Mouse (Mus musculus): ENCODE measurements around the gene Tmem202.

Gene Tmem202

GRCm38 (mm10) chr9:59539441-59540137 is at the start of gene Tmem202, which contains the start of gene Hexa:
Gene Tmem202 (minus strand): TSS chr9:59539847.
Gene Hexa (plus strand): TSS chr9:59539540.
- DNase-seq (ENCODE audit: low spot score in 2 of 2): peak; percentile 38 to 50

GRCm38 (mm10) chr9:59588710-59589671 is 49.3 kb upstream of the Tmem202 start:
- no peak for DNase-seq (ENCODE audit: low spot score in 2 of 2)

GRCm38 (mm10) chr9:59588252-59588651 is 48.6 kb upstream of the Tmem202 start:
- DNase-seq (ENCODE audit: low spot score in 2 of 2): no peak

- DNase-seq (ENCODE audit: low spot score in 2 of 2): peak; percentile 32 to 65
Measured at GRCm38 (mm10) chr9:59584871-59585308, 45.2 kb upstream of the Tmem202 start.

GRCm38 (mm10) chr9:59578505-59578867 is 38.8 kb upstream of the Tmem202 start:
- no peak for DNase-seq (ENCODE audit: low spot score in 2 of 2)

GRCm38 (mm10) chr9:59577844-59578504 is 38.3 kb upstream of the Tmem202 start, which contains the start of gene Celf6:
Gene Celf6 (plus strand): TSS chr9:59577917.
- peak; percentile 86 to 89 for DNase-seq (ENCODE audit: low spot score in 2 of 2)

GRCm38 (mm10) chr9:59577401-59577800 is 37.8 kb upstream of the Tmem202 start:
- no peak for DNase-seq (ENCODE audit: low spot score in 2 of 2)

- no peak for DNase-seq (ENCODE audit: low spot score in 2 of 2)
Measured at GRCm38 (mm10) chr9:59571852-59572251, 32.2 kb upstream of the Tmem202 start.

GRCm38 (mm10) chr9:59567111-59567510 is 27.5 kb upstream of the Tmem202 start:
- peak in 1 of 2 experiments; percentile 60 for DNase-seq (ENCODE audit: low spot score in 2 of 2)

GRCm38 (mm10) chr9:59565600-59565999 is 26.0 kb upstream of the Tmem202 start:
- DNase-seq (ENCODE audit: low spot score in 2 of 2): peak; percentile 60 to 80

GRCm38 (mm10) chr9:59553719-59554118 is 14.1 kb upstream of the Tmem202 start:
- no peak for DNase-seq (ENCODE audit: low spot score in 2 of 2)

- no peak for DNase-seq (ENCODE audit: low spot score in 2 of 2)
Measured at GRCm38 (mm10) chr9:59552610-59553009, 13.0 kb upstream of the Tmem202 start.

- no peak for DNase-seq (ENCODE audit: low spot score in 2 of 2)
Measured at GRCm38 (mm10) chr9:59551620-59552031, 12.0 kb upstream of the Tmem202 start.

- no peak for DNase-seq (ENCODE audit: low spot score in 2 of 2)
Measured at GRCm38 (mm10) chr9:59551017-59551416, 11.4 kb upstream of the Tmem202 start.

- DNase-seq (ENCODE audit: low spot score in 2 of 2): no peak
Measured at GRCm38 (mm10) chr9:59550077-59550476, 10.4 kb upstream of the Tmem202 start.

- DNase-seq (ENCODE audit: low spot score in 2 of 2): no peak
Measured at GRCm38 (mm10) chr9:59548961-59549487, 9.4 kb upstream of the Tmem202 start.

GRCm38 (mm10) chr9:59547869-59548268 is 8.2 kb upstream of the Tmem202 start:
- DNase-seq (ENCODE audit: low spot score in 2 of 2): no peak

- no peak for DNase-seq (ENCODE audit: low spot score in 2 of 2)
Measured at GRCm38 (mm10) chr9:59544739-59545138, 5.1 kb upstream of the Tmem202 start.

- no peak for DNase-seq (ENCODE audit: low spot score in 2 of 2)
Measured at GRCm38 (mm10) chr9:59542766-59543324, 3.2 kb upstream of the Tmem202 start.

- no peak for DNase-seq (ENCODE audit: low spot score in 2 of 2)
Measured at GRCm38 (mm10) chr9:59541617-59542016, 2.0 kb upstream of the Tmem202 start.

GRCm38 (mm10) chr9:59537651-59538050 is 2.0 kb downstream of the Tmem202 start:
- no peak for DNase-seq (ENCODE audit: low spot score in 2 of 2)
